Mouse (Mus musculus) limb, embryonic 14.5 days (tissue): Measurements from ENCODE around the gene Snupn. TPM values are rescaled to one million over a fixed set of nuclear protein-coding genes. Genes with fewer than 3 reads are reported as not detected.
"Not testable (repeated sequence)": the region's sequence is repeated elsewhere in the genome, so short reads cannot be mapped to it uniquely, and the experiment has no call there.

Source experiments
- ATAC-seq: fragments of 200-750 bp; cut with Nextera tagmentation; 2 replicates; pipeline ENCODE4 v1.8.0; 2017; ENCODE audit warnings: low read depth, moderate number of reproducible peaks, moderate TSS enrichment; ENCODE audit not compliant: low FRiP score
- DNase-seq: peaks from one replicate; pipeline ENCODE4 v3.0.0-alpha.2; 2015; ENCODE audit warnings: low spot score
- H3K27ac ChIP-seq: fragments of 300-500 bp; sonication (generic); replicated peaks from 2 replicates; pipeline ENCODE4 v1.5.1; 2014; ENCODE audit warnings: low read depth, mild to moderate bottlenecking, low read length, moderate library complexity, mixed read lengths
- H3K27me3 ChIP-seq: fragments of 300-500 bp; sonication (generic); 2 replicates; pipeline ENCODE4 v1.6.1; 2014; ENCODE audit warnings: low read length, mixed read lengths; ENCODE audit not compliant: control insufficient read depth, insufficient read depth
- H3K36me3 ChIP-seq: fragments of 300-500 bp; sonication (generic); 2 replicates; pipeline ENCODE4 v1.6.1; 2014; ENCODE audit warnings: mild to moderate bottlenecking, low read length, moderate library complexity, mixed read lengths; ENCODE audit not compliant: control insufficient read depth, insufficient read depth
- H3K4me1 ChIP-seq: fragments of 300-500 bp; sonication (generic); 2 replicates; pipeline ENCODE4 v1.6.1; 2014; ENCODE audit warnings: antibody characterized with exemption, low read length, mixed read lengths; ENCODE audit not compliant: control insufficient read depth, insufficient read depth
- H3K4me2 ChIP-seq: fragments of 300-500 bp; sonication (generic); replicated peaks from 2 replicates; pipeline ENCODE4 v1.6.1; 2014; ENCODE audit warnings: low read depth, mild to moderate bottlenecking, low read length, moderate library complexity; ENCODE audit not compliant: severe bottlenecking
- H3K4me3 ChIP-seq: fragments of 300-500 bp; sonication (generic); replicated peaks from 2 replicates; pipeline ENCODE4 v1.5.1; 2014; ENCODE audit warnings: low read length
- H3K9ac ChIP-seq: fragments of 300-500 bp; sonication (generic); 2 replicates; pipeline ENCODE4 v1.6.1; 2014; ENCODE audit warnings: mild to moderate bottlenecking, low read depth, low read length, moderate library complexity; ENCODE audit not compliant: severe bottlenecking
- H3K9me3 ChIP-seq: fragments of 300-500 bp; sonication (generic); 2 replicates; pipeline ENCODE4 v1.6.1; 2016; ENCODE audit warnings: low read length; ENCODE audit not compliant: control insufficient read depth
- POLR2A ChIP-seq: fragments of 200-500 bp; IDR thresholded peaks from 2 replicates; pipeline ENCODE4 v1.8.0; 2012; ENCODE audit warnings: inconsistent platforms, mild to moderate bottlenecking, moderate library complexity, borderline replicate concordance; ENCODE audit not compliant: insufficient read depth, insufficient read length; ENCODE audit errors: extremely low read depth
- WGBS: fragments of 180-500 bp; shearing (Covaris S2); extraction: QIAGEN DNeasy Blood & Tissue Kit; methylation state at CpG from one replicate; pipeline ENCODE4 v1.1.7; 2014; 5-methylcytosine and 5-hydroxymethylcytosine counted together
- polyA plus RNA-seq, 2 experiments: library from polyadenylated mRNA; depleted of rRNA in 1 of 2; stranded (reverse) in 1 of 2; unstranded in 1 of 2; fragments of >200 nt; fragmentation: Nextera tagmentation in 1 of 2; extraction: Ambion mirVana in 1 of 2; gene quantifications; 2 replicates each; pipeline versions ENCODE4 v1.2.1 to v1.2.3; 2012 to 2014

Gene Snupn
- polyA plus RNA-seq, 2 experiments, result 15.9 to 24.2 TPM

GRCm38 (mm10) chr9:56930556-56930955, 20.1 kb upstream of the Snupn start:
- Histone ChIP-seq H3K27ac (no peak overlapping the region), H3K4me1 (peaks cover 15% of the 10 kb centered on the region), H3K4me2 (no peak overlapping the region), H3K9ac (no peak overlapping the region), H3K4me3 (no peak overlapping the region), H3K9me3 (no peaks in the 10 kb centered on the region), H3K27me3 (no peaks in the 10 kb centered on the region), H3K36me3 (peaks cover 7% of the 10 kb centered on the region)
- TF ChIP-seq POLR2A, result no peak
- ATAC-seq (no peak), DNase-seq (no peak)
- WGBS, result 82% methylated on average over 1 of the region's 1 CpGs

GRCm38 (mm10) chr9:56936861-56937222, 13.8 kb upstream of the Snupn start:
- no peaks in the 10 kb centered on the region for H3K9me3 ChIP-seq
- H3K27ac ChIP-seq, result no peak overlapping the region
- 22% methylated on average over 6 of the region's 6 CpGs for whole genome bisulfite sequencing
- peak overlapping the region; percentile 54 for H3K4me2 ChIP-seq
- no peak for TF ChIP-seq POLR2A
- 0 out of 2 replicates have a peak overlapping the region, but pooled peaks have one; percentile 36 for H3K9ac ChIP-seq
- no peaks in the 10 kb centered on the region for H3K36me3 ChIP-seq
- peaks cover 11% of the 10 kb centered on the region for H3K4me1 ChIP-seq
- DNase-seq, result no peak
- H3K4me3 ChIP-seq, result peak overlapping the region; percentile 76
- no peaks in the 10 kb centered on the region for H3K27me3 ChIP-seq
- no peak for ATAC-seq

- peak within 1 kb of the TSS; percentile 73 for H3K4me2 ChIP-seq
- under 1% methylated on average over 73 of the region's 73 CpGs for WGBS
- H3K27ac ChIP-seq, result peak within 1 kb of the TSS; percentile 84
- peak within 1 kb of the TSS; percentile 76 for H3K4me3 ChIP-seq
- peaks cover 11% of the 10 kb centered on the region for H3K4me1 ChIP-seq
- TF ChIP-seq POLR2A, result no peak
- ATAC-seq (peak; percentile 95), DNase-seq (peak; percentile 100)
- H3K9me3 ChIP-seq, result no peaks in the 10 kb centered on the region
- H3K9ac ChIP-seq, result peak within 1 kb of the TSS; percentile 77
- no peaks in the 10 kb centered on the region for H3K36me3 ChIP-seq
- no peaks in the 10 kb centered on the region for H3K27me3 ChIP-seq
Measured at GRCm38 (mm10) chr9:56937223-56938160, 13.2 kb upstream of the Snupn start, which contains the start of gene Imp3. Gene Imp3, plus strand, starts transcription at chr9:56937475.

GRCm38 (mm10) chr9:56938374-56938773, 12.3 kb upstream of the Snupn start:
- under 1% methylated on average over 7 of the region's 7 CpGs for WGBS
- no peak for TF ChIP-seq POLR2A
- DNase-seq (no peak), ATAC-seq (no peak)
- Histone ChIP-seq H3K27me3 (no peaks in the 10 kb centered on the region), H3K9ac (peak overlapping the region; percentile 77), H3K4me3 (peak overlapping the region; percentile 76), H3K27ac (peak overlapping the region; percentile 84), H3K36me3 (no peaks in the 10 kb centered on the region), H3K4me1 (peaks cover 11% of the 10 kb centered on the region), H3K4me2 (peak overlapping the region; percentile 73), H3K9me3 (no peaks in the 10 kb centered on the region)

- H3K9me3 ChIP-seq, H3K4me3 ChIP-seq, ATAC-seq, H3K27me3 ChIP-seq, H3K9ac ChIP-seq, H3K36me3 ChIP-seq, DNase-seq, H3K4me2 ChIP-seq, H3K27ac ChIP-seq: not testable (repeated sequence)
- H3K4me1 ChIP-seq, result peaks cover 12% of the 10 kb centered on the region
- 29% methylated on average over 3 of the region's 3 CpGs for WGBS
Measured at GRCm38 (mm10) chr9:56947481-56947880, 3.2 kb upstream of the Snupn start.

- H3K9ac ChIP-seq, H3K9me3 ChIP-seq, H3K27ac ChIP-seq, DNase-seq, H3K36me3 ChIP-seq, H3K27me3 ChIP-seq, H3K4me2 ChIP-seq, H3K4me3 ChIP-seq, ATAC-seq: not testable (repeated sequence)
- H3K4me1 ChIP-seq, result peaks cover 12% of the 10 kb centered on the region
- 38% methylated on average over 5 of the region's 5 CpGs for WGBS
Measured at GRCm38 (mm10) chr9:56948699-56949098, 2.0 kb upstream of the Snupn start.
